Mouse (Mus musculus) right cerebral cortex, postnatal 4 days (tissue): ENCODE data around the gene H2-M10.1.
"Not testable (repeated sequence)": the region's sequence is repeated elsewhere in the genome, so short reads cannot be mapped to it uniquely, and the experiment has no call there.

Experiments used
- DNase-seq: peaks from one replicate; pipeline ENCODE4 v3.0.0-alpha.2; 2022

The H2-M10.1 gene

DNA sequence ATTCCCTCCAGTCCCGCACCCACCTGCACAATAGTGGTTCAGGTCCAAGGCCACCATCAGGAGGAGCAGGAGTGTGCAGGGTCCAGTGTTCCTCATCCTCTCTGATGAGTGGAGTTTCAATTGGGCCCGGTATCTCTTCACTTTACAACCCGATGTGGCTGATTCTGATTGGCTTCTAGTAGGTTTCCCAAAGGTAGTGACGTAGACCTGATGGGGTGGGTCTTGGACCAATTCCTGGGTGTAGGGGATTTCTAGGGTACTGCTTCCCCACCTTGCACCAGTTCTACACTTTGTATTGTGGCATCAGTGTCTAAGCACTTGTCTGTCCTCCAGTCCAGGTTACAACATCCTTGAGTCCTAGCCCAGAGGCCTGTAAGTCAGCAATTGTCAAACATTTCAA is at the start of gene H2-M10.1:
TSS of gene H2-M10.1 (minus strand) at position 101 of the 400 bp plus-strand sequence.
- no peak for DNase-seq

DNA sequence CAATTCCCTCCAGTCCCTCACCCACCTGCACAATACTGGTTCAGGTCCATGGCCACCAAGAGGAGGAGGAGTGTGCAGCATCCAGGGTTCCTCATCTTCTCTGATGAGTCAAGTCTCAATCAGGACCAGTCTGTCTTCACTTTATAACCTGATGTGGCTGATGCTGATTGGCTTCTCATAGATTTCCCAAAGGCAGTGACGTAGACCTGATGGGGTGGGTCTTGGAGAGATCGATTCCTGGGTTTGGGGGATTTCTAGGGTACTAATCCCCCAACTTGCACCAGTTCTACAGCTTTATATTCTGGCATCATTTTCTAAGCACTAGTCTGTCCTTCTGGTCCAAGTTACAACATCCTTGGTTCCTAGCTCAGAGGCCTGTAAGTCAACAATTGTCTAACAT is 42.4 kb upstream of the H2-M10.1 start, which contains the start of gene H2-M10.3:
TSS of gene H2-M10.3 (minus strand) at position 101 of the 400 bp plus-strand sequence.
- not testable (repeated sequence) for DNase-seq

DNA sequence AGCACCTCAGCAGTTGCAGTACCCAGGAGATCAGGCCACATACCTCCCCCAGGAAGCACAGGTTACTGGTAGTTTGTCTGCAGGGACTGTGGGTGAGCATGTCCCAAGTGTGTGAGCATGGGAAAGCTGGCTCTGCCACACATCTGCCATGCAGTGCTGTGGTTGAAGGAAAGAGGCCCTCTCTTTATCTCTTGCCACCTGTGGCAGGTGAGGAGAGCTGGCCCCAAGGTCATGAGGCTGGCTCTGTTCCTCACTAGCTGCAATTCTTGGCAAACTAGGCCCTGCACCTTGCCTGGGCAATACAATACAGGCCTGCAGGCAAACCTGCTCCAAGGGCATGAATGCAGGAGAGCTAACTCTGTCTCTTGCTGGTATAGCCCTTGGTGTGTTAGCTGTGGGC is 36.4 kb upstream of the H2-M10.1 start:
- DNase-seq: not testable (repeated sequence)

DNA sequence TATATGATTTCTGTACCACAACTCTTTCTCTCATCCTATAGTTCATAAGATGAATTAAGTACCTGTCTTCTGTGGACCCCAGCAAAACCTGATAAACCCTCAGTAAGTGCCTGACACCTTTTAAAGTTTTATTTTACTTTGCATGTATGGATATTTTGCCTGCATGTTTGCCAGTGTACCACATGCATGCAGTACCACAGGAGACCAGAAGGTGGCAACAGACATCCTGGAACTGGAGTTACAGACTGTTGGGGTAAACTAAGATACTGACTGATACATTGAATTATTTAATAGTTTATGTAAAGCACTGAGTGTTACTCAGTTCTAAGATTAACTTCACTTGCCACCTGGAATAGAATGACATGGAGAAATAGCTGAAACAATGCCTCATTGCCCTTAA is 31.6 kb upstream of the H2-M10.1 start:
- peak; percentile 62 for DNase-seq

DNA sequence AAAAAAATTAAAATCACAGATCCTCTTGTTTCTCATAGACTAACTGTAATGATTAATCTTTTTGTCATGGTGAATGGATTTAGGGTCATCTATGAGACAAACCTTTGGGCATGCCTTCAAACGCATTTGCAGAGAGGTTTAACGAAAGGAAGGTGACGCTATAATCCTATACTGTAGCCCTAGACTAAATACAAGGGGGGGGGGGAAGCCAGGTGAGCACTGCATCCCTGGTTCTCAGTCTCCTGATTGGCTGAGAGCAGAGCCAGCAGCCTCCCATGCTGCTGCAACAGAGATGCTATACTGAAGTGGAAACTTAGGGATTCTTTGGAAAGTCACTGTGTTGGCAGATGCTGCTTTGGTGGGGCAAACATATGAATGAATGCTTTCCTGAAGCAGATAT is 29.8 kb upstream of the H2-M10.1 start:
- DNase-seq: no peak

DNA sequence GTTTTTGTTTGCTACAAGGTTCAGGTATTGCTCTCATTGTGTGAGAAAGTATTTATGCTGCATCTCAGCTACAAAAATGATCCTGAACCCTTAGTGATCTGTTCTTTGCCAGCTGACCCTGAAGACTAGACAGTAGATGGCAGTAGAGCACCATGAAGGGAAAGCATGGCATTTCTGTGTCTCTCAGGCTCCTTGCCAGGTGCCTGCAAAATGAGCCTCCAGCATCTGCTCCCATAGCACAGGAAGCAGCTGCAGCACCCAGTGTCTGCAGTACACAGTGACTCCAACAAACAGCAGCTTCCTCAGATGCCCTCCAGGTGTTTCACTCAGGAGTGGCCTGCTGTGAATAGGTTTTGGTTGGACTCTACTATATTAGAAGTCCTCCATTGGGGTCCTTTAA is 29.4 kb upstream of the H2-M10.1 start:
- peak; percentile 67 for DNase-seq

DNA sequence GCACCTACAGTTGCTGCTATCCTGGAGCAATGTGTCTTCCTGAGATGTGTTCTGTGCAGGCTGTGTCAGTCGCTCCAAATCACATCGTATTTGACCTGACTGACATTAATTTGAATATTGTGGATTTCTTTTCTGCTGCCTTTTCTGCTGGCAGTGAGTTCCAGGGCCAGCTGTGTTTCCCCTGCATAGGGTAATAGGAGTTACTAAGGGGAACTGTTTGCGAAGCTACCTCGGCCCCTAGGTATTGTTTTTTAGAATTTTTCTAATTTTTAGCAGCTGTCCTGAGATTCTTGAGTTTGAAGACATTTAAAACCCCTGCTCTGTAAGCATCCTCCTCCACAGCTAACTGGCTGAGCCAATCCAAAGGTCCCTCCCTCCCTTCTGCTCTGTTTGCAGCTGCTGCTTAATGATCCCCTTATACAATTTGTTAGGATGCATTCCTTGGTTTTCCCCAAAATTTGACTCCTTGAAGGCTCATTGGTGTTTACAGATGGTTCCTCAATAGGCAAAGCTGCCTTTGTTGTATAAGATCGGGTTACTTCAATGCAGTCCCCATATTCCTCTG is 10.2 kb downstream of the H2-M10.1 start:
- DNase-seq: no peak

DNA sequence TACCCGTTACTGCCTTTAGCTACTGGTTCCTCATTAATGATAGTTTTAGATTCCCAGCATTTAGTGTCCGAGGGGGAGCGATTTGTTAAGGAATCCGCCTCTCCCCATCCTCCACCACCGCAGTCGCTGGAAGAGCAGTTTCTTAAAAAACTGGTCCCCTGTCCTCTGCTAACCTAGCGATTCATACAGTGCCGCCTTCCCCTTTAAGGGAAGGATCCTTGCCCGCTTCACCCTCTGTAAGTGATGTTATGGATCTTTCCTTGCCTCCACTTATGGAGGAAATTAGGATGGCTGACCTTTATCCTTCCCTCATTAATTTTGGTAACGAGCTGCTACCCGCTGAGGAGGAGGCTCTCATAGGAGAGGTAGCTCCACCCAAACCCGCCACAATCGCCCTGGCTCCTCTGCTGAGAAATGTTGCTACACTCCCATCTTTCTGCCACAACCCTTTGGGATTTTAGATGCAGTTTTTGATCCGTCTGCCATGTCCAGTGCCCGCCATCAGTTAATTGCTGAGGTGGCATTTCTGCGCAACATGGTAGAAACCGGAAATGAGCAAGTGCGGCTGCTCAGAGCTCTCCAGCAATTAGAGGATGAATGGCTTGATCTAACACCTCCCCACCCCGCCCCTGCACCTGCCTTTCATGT is 10.8 kb downstream of the H2-M10.1 start:
- peak; percentile 68 for DNase-seq

DNA sequence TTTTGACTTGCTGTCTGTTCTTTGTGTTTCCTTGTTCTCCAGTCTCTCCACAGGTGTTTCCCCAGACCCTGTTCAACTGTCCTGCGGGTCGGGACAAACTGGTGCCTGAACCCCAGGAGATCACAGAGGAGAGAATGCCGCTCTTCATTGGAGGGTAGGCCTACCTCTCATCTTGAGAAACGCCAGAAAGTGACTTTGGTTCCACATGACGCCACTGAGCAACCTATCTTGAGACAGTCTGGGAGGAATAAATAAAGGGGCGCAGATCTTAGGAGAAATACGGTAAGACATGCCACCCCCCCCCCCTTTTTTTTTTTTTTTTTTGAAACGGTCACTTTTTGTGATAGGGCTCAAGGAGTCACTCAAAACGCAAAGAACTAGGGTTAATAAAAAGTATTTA is 11.4 kb downstream of the H2-M10.1 start:
- peak; percentile 5 for DNase-seq

DNA sequence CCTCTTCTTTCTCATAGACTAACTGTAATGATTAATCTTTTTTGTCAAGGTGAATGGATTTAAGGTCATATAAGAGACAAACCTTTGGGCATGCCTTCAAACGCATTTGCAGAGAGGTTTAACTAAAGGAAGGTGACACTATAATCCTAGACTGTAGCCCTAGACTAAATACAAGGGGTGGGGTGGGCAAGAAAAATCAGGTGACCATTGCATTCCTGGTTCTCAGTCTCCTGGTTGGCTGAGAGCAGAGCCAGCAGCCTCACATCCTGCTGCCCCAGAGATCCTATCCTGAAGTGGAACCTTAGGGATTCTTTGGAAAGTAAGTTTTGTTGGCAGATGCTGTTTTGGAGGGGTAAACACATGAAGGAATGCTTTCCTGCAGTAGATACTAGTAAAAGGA is 16.7 kb downstream of the H2-M10.1 start:
- no peak for DNase-seq

DNA sequence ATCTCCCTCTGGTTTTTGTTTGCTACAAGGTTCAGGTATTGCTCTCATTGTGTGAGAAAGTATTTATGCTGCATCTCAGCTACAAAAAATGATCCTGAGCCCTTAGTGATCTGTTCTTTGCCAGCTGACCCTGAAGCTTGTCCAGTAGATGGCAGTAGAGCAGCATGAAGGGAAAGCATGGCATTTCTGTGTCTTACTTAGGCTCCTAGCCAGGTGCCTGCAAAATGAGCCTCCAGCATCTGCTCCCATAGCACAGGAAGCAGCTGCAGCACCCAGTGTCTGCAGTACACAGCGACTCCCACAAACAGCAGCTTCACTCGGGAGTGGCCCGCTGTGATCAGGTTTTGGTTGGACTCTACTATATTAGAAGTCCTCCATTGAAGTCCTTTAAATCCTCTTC is 17.1 kb downstream of the H2-M10.1 start:
- peak; percentile 54 for DNase-seq

DNA sequence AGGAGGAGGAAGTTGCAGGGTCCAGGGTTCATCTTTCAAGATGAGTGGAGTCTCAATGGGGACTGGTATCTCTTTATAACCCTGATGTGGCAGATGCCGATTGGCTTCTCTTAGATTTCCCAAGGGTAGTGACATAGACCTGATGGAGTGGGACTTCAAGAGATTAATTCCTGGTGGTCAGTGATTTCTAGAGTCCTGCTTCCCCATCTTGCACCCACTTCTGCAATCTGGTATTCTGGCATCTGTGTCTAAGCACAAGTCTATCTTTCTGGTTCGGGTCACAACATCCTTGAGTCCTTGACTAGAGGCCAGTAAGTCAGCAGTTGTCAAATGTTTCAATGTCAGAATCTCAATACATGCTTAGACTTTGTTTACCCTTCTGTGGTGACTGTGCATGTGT is 39.6 kb downstream of the H2-M10.1 start, which contains the start of gene H2-M10.2:
TSS of gene H2-M10.2 (minus strand) at position 101 of the 400 bp plus-strand sequence.
- DNase-seq: no peak

DNA sequence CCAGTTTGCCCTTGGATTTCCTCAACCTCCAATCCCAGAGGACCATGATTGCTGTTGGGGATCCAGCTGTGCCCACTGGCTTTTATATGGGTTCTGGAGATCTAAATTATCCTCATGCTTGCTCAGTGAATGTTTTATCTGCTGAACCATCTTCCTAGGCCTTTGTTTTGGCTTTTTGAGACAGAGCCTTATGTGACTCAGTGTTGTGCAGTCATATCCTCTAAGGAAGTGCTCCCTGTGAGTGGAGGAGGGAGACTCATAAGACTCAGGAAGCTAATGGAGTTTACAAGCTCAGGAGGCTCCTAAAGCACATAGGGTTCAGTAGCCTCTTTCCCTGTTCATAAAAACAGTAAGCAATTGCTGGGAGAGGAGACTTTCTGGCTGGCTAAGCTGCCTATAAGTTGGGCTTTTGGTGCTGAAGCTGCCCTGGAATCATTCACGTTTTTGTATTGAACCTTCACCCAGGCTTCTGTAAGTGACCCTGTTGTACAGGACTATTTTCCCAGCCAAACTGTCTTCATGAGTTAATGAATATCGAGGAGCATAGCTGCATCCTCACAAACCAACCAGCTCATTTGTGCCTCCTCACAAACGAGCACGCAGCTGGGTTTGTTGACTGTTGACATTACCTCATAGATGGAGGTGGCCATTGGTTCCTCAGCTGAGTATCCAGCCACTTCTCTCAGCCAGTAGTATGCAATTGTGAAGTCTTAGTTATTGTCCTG is 44.3 kb downstream of the H2-M10.1 start:
- no peak for DNase-seq

DNA sequence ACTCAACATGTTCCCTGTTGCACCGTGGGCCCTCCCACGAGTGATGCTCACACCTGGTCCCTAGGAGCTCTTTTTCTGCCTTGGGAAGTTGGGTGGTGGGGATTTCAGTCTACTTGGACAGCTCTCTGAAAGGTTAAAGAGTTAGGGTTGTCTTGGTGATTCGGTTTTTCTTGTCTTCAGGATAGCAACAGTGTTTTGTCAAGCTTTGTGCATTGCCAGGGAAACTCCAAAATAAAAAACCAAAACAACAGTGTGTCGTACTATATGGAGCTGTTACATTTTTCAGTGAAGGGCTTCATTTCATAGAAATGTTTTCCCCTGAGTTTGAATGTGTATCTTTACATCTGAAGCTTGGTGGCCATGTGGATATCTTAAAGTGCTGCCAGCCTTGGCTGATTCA is 51.2 kb downstream of the H2-M10.1 start:
- no peak for DNase-seq

DNA sequence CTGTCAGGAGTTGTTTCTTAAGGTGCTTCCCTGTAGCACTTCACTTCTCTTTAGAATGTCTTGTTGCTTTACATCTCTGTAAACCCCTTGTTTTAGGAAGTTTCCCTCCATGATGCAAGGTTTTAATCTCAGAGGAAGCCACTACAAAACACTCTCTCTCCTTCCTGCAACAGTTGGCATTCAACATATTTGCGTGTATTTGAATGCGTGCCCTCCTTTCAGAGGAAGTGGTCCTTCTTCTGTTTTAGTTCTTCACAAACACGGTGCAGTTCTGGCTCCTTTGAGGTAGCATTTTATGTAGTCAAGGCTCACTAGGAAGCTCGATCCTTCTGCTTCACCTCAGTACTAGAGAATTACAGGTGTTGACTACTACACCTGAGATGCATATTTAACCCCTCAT is 52.2 kb downstream of the H2-M10.1 start:
- no peak for DNase-seq
